ENCODE assay signal across 19 mouse cellular contexts in genomic region chr1:20997881-20998389, GRCm38 (mm10). TPM values are rescaled to one million over a fixed set of nuclear protein-coding genes. Genes with fewer than 3 reads are reported as not detected.
DNase-seq lines count a peak whose midpoint lies in the region; ATAC-seq lines count a peak whose summit lies in the region.
"Had no signal": no experiment of that assay in that cellular context is flagged by ENCODE, and none has a peak within 500 bp of the region (broad histone marks: within the 10 kb centered on the region; RNA-seq: fewer than 3 reads in every experiment).

No protein-coding gene starts in this region.

- peak; percentile 7 for DNase-seq in thymus, postnatal 4 days
- DNase-seq in thymus, postnatal 25 days: no peak
- DNase-seq in yolk sac, embryonic 10.5 days (ENCODE audit: low spot score): peak; percentile 13
- DNase-seq in spleen, postnatal 10 days (ENCODE audit: low spot score in 2 of 2): no peak
- DNase-seq: gastrocnemius, postnatal 10 days; heart, postnatal 14 days; left cerebral cortex, postnatal 4 days; right cerebral cortex, postnatal 25 days; thymus, adult 2 months had no signal

- H3K4me3 ChIP-seq in kidney, embryonic 15.5 days (replicated peaks): no peak overlapping the region
- no peak overlapping the region for H3K4me3 ChIP-seq in kidney, embryonic 14.5 days (ENCODE audit: low read length)
- no peak overlapping the region for H3K4me3 ChIP-seq in embryonic facial prominence, embryonic 13.5 days
- H3K4me3 ChIP-seq: forebrain, embryonic 15.5 days; intestine, embryonic 15.5 days; lung, embryonic 15.5 days; midbrain, embryonic 12.5 days had no signal

- peaks cover 17% of the 10 kb centered on the region for H3K4me1 ChIP-seq in kidney, embryonic 15.5 days
- peaks cover 4% of the 10 kb centered on the region; the same call in 1 of the 2 replicates for H3K4me1 ChIP-seq in kidney, embryonic 14.5 days (ENCODE audit: control insufficient read depth, insufficient read depth, low read length)
- peaks cover 24% of the 10 kb centered on the region for H3K4me1 ChIP-seq in embryonic facial prominence, embryonic 13.5 days
- H3K4me1 ChIP-seq: intestine, embryonic 15.5 days had no signal

- no peak overlapping the region for H3K4me2 ChIP-seq in kidney, embryonic 15.5 days
- H3K4me2 ChIP-seq in kidney, embryonic 14.5 days (replicated peaks; ENCODE audit: low read depth, low read length): no peak overlapping the region
- no peak overlapping the region for H3K4me2 ChIP-seq in embryonic facial prominence, embryonic 13.5 days
- H3K4me2 ChIP-seq: forebrain, embryonic 15.5 days; intestine, embryonic 15.5 days; liver, embryonic 11.5 days; lung, embryonic 15.5 days; midbrain, embryonic 12.5 days had no signal

- 0 out of 2 replicates have a peak overlapping the region, but pooled peaks have one; percentile 14 for H3K27ac ChIP-seq in kidney, embryonic 15.5 days
- no peak overlapping the region for H3K27ac ChIP-seq in kidney, embryonic 14.5 days (ENCODE audit: low read depth, low read length)
- peak overlapping the region; percentile 75 for H3K27ac ChIP-seq in embryonic facial prominence, embryonic 13.5 days
- H3K27ac ChIP-seq: forebrain, embryonic 15.5 days; intestine, embryonic 15.5 days; lung, embryonic 15.5 days had no signal

- H3K36me3 ChIP-seq in kidney, embryonic 15.5 days: peaks cover 33% of the 10 kb centered on the region
- H3K36me3 ChIP-seq in kidney, embryonic 14.5 days (ENCODE audit: control insufficient read depth, insufficient read depth, low read length): peaks cover 19% of the 10 kb centered on the region
- H3K36me3 ChIP-seq in embryonic facial prominence, embryonic 13.5 days: peaks cover 42% of the 10 kb centered on the region
- H3K36me3 ChIP-seq: forebrain, embryonic 15.5 days had no signal

- H3K27me3 ChIP-seq in kidney, embryonic 15.5 days: no peaks in the 10 kb centered on the region
- H3K27me3 ChIP-seq in kidney, embryonic 14.5 days (ENCODE audit: control insufficient read depth, insufficient read depth, low read length): no peaks in the 10 kb centered on the region
- H3K27me3 ChIP-seq in embryonic facial prominence, embryonic 13.5 days: no peaks in the 10 kb centered on the region
- H3K27me3 ChIP-seq: forebrain, embryonic 15.5 days; intestine, embryonic 15.5 days; lung, embryonic 15.5 days; midbrain, embryonic 12.5 days had no signal

- H3K9ac ChIP-seq in kidney, embryonic 15.5 days: no peak overlapping the region
- no peak overlapping the region for H3K9ac ChIP-seq in kidney, embryonic 14.5 days (ENCODE audit: low read depth, low read length)
- no peak overlapping the region for H3K9ac ChIP-seq in embryonic facial prominence, embryonic 13.5 days
- H3K9ac ChIP-seq: forebrain, embryonic 15.5 days; intestine, embryonic 15.5 days; lung, embryonic 15.5 days; midbrain, embryonic 12.5 days had no signal

- WGBS in kidney, embryonic 15.5 days: 54% methylated on average over 13 of the region's 13 CpGs
- 60% methylated on average over 13 of the region's 13 CpGs for WGBS in kidney, embryonic 14.5 days
- 47% methylated on average over 13 of the region's 13 CpGs for WGBS in embryonic facial prominence, embryonic 13.5 days

- no peaks in the 10 kb centered on the region for H3K9me3 ChIP-seq in kidney, embryonic 15.5 days (replicated peaks)
- H3K9me3 ChIP-seq in kidney, embryonic 14.5 days (ENCODE audit: control insufficient read depth, low read length): no peaks in the 10 kb centered on the region
- no peaks in the 10 kb centered on the region for H3K9me3 ChIP-seq in embryonic facial prominence, embryonic 13.5 days
- H3K9me3 ChIP-seq: forebrain, embryonic 15.5 days; intestine, embryonic 15.5 days; lung, embryonic 15.5 days; midbrain, embryonic 12.5 days had no signal

- peak; percentile 38; the same call in 1 of the 2 replicates for ATAC-seq in kidney, embryonic 15.5 days (replicated peaks; ENCODE audit: low FRiP score)
- no peak for ATAC-seq in kidney, embryonic 14.5 days (ENCODE audit: low FRiP score, low TSS enrichment)
- ATAC-seq in embryonic facial prominence, embryonic 13.5 days (ENCODE audit: insufficient number of reproducible peaks, insufficient read depth, low FRiP score, low TSS enrichment, low read depth): no peak
- ATAC-seq in activated CD4-positive, CD25-positive, alpha-beta regulatory T cell, adult 4 months: no peak
- ATAC-seq: CD4-positive, CD25-positive, alpha-beta regulatory T cell, adult 4 months; forebrain, embryonic 15.5 days had no signal

RNA-seq across cellular contexts. Expression of gene Efhc1, which starts 46.5 kb away (rescaled TPM):
- polyA plus RNA-seq in kidney, embryonic 15.5 days (2015; fragmentation: Nextera tagmentation; extraction: Ambion mirVana): 2.4 and 3.2 TPM in 2 replicates
- polyA plus RNA-seq in kidney, embryonic 14.5 days (2014; fragmentation: Nextera tagmentation; extraction: Ambion mirVana): 2.4 and 3.4 TPM in 2 replicates
- polyA plus RNA-seq in embryonic facial prominence, embryonic 13.5 days (2015; fragmentation: Nextera tagmentation; extraction: Ambion mirVana): 2.6 and 2.7 TPM in 2 replicates
- polyA plus RNA-seq in activated CD4-positive, CD25-positive, alpha-beta regulatory T cell, adult 4 months (2017; shearing (Covaris generic)): 1 to 10 TPM in 1 of 2 experiments, under 1 TPM in 1; 0.65 to 1.3 TPM

Comparison
In these comparisons a context has a peak if more than half of its experiments do, and no peak if none do; other contexts are left out.
1. DNase-seq: peak in thymus, postnatal 4 days (single experiment) and yolk sac, embryonic 10.5 days (single experiment); none in thymus, postnatal 25 days (single experiment) and spleen, postnatal 10 days (0 of 2).